Mouse (Mus musculus): ENCODE results near the gene Tspan9.
A peak's percentile ranks its signal among the peaks of the same experiment; 100 is the strongest.

The Tspan9 gene

GRCm38 (mm10) chr6:128103874-128104273, 39.5 kb downstream of the Tspan9 start:
- DNase-seq (ENCODE audit: low spot score in 2 of 2) = no peak

DNA sequence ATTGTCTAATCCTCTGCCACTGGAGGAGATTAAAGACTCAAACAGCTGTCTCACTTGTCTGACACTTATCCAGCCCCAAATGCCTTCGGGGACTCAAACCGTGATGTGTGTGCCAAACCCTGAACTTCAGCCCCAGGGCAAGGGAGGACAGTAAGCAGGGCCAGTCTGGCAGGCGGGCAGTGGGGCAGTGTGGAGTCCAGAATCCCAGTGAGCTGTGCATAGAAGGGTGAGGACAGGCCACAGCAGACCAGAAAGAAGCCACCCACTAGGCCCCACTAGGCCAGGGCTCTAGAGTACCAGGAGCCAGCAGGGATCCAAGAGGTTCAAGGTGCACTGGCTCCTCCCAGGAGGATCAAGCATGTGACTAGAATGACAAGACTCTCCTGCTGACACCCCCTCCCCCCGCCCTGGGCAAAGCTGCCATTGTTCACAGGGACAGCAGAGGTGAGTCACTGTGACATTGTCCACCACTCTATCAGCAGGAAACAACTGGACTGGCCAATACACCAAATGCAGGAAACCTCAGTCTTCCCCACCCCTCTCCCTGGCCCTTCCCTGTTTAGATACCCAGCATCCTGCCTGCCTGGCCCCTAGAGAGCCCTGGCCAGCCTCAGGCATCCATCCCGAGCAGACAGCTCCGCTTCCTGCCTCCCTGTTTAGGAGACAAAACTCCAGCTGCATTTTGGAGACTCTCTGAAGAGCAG, 40.9 kb downstream of the Tspan9 start:
- no peak for DNase-seq (ENCODE audit: low spot score in 2 of 2)

DNA sequence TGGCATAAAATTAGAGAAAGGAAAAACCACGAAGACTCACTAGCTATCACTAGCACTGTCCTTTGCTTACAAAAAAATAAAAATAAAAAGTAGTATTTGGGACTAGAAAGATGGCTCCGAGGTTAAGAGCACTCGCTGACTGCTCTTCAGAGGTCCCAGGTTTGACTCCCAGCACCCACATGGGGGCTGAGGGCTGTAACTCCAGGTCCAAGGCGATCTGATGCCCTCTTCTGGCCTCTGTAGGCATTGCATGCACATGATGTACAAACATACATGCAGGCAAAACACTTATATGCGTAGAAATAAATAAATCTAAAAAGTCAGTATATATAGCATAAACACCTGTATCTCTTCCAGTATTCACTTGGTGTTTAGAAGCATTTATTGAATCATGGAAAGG, 43.5 kb downstream of the Tspan9 start:
- DNase-seq (ENCODE audit: low spot score in 2 of 2) = no peak

DNA sequence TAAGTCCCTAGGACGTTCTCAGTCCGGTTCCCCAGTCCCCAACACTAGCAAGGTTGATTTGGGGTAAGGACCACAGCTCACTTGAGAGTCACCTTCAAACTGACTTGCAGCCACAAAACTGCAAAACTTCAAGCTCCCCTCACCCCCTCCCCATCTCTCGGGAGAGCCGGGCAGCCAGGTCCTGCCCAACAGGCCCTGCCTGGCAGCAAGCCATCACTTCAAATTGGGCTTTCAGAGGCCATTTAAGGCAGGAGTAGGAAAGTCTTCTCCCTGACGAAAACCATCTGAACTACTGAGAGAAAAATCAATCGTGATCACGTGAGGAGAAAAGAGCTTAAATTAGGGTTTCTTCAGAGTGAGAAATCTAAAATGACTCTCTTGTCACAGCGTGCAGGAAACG, 44.2 kb downstream of the Tspan9 start:
- DNase-seq (ENCODE audit: low spot score in 2 of 2) = no peak

- no peak for DNase-seq (ENCODE audit: low spot score in 2 of 2)
These were observed 46.9 kb downstream of the Tspan9 start for GRCm38 (mm10) chr6:128096521-128096920.

GRCm38 (mm10) chr6:128095906-128096305, 47.5 kb downstream of the Tspan9 start:
- DNase-seq (ENCODE audit: low spot score in 2 of 2) = no peak

DNA sequence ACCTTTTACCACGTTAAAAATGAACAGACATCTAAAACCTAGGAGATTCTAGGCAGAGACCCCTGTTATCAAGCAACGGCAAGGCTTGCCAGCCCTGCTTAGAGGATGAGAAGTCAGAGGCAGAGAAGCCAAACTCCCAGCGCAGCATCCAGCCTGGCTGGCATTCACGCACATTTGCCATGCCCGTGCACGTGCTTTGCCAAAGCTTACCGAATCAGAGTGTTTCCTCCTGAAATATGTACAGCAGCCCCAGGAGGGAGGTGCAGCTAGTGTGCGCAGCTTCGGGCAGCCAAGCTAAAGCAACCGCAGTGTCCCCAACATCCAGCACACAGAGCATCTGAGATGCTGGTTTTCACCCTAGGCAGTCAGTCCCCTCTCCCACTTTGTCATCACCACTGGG, 48.3 kb downstream of the Tspan9 start:
- no peak for DNase-seq (ENCODE audit: low spot score in 2 of 2)

DNA sequence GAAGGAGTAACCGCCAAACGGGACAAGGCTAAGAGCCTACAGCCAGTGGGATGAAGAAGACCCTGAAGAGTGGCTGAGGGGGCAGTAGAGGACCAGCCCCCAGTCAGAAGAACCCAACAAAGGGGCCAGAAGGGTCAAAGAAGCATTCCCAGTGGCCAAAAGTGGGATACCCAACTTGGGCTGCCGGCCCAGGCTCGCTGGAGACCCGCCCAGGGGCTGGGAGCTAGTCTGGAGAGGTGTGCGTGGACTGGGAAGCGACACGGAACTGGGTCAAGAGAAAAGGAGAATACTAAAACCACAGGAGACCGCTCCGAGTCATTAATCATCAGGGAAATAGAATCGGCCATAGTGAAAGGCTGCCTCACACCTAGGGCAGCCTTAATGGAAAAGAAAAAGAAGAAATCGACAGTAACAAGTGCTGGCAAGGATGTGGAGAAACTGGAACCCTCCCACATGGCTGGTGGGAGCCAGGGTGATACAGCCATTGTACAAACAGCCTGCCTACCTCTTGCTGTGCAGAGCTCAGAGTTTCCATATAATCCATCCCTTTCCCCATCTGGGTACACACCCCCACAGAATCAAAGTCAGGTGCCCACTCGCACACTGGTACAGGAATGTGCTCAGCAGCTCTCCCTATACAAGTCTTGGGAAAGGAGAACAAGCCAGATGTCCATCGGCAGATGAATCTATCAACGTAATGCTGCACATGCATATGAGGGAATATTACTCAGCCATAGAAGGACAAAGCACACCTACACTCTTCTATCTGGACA, 49.4 kb downstream of the Tspan9 start:
- DNase-seq (ENCODE audit: low spot score in 2 of 2) = no peak

DNA sequence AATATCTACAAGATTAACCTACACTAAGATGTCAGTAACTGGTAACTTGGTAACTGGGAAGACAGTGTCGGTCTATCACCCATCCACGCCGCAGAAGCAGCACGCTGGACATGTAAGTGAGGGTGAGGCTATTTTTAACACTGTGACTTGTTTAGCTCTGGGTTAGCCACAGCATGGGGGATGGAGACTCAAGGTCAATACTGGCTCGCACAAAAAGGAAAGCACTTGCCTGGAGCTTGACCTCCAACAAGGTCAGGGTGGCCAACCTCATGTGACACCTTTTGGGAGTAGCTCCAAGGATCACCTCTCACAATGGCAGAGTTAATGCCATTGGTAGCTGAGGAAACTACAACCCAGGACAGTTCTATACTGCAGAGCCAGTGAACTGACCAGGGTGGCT, 50.8 kb downstream of the Tspan9 start:
- no peak for DNase-seq (ENCODE audit: low spot score in 2 of 2)

GRCm38 (mm10) chr6:128091833-128092166, 51.6 kb downstream of the Tspan9 start:
- no peak for DNase-seq (ENCODE audit: low spot score in 2 of 2)

GRCm38 (mm10) chr6:128090985-128091832, 52.2 kb downstream of the Tspan9 start:
- DNase-seq (ENCODE audit: low spot score in 2 of 2) = peak in 1 of 2 experiments; percentile 63

GRCm38 (mm10) chr6:128089770-128090702, 53.4 kb downstream of the Tspan9 start:
- peak in 1 of 2 experiments; percentile 60 for DNase-seq (ENCODE audit: low spot score in 2 of 2)

- DNase-seq (ENCODE audit: low spot score in 2 of 2) = no peak
These were observed 54.5 kb downstream of the Tspan9 start for GRCm38 (mm10) chr6:128088746-128089523.

DNA sequence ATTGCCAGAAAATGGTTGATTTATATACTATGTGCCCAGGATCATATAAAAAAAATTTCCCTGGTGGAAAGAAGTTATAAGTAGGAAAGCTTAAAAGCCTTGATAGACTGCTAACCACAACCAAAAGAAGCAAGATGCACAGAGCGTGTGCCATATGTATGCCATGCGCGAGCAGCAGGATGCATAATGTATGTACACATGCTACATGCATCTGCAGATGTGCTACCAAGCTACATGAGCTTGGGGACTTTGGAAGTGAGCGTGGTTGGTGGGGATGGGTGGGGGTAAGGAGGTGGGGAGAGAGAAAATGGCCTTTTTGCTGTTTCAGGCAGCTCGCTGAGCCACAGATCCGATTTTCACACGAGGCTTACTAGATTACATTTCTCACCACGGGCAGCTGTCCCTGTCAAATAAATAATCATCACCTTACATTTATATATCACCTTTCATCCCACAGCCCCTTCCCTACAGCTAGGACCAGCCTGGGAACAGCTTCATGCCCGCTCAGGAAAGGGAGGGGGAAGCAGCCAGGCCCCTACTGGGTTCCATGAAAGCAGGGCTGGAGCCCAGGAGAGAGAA, 57.8 kb downstream of the Tspan9 start:
- no peak for DNase-seq (ENCODE audit: low spot score in 2 of 2)

GRCm38 (mm10) chr6:128083305-128083704, 60.1 kb downstream of the Tspan9 start:
- no peak for DNase-seq (ENCODE audit: low spot score in 2 of 2)

- DNase-seq (ENCODE audit: low spot score in 2 of 2) = no peak
These were observed 61.6 kb downstream of the Tspan9 start for GRCm38 (mm10) chr6:128081781-128082180.

- no peak for DNase-seq (ENCODE audit: low spot score in 2 of 2)
These were observed 62.1 kb downstream of the Tspan9 start for GRCm38 (mm10) chr6:128081293-128081692.

DNA sequence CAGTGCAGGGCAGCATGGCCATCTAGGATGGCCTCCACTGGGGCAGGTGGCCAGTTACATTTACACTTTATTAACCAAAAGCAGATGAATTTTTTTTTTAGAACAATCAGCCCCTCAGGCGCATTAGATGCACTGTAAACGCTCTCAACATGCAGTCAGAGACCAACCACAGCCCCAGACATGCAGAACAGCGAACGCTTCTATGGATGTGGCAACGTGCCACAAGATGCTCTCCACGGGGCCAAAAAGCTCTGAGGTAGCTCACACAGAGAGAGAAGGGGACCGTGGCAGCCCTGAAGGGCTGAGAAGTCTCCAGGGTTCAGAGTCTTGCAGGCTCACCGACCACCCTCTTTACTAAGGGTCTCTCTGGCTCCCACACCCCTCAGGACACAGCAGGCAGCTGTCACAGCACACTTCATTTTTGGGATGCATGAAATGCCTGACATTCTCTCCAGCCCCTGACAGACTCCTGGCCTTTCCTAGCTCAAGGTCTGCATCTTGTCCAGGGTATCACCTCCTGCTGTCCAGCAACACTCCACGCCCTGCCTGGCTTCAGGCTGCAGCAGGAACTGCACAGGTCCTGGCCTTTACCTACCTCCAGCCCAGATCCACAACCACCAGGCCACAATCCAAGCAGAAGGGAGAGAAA, 63.7 kb downstream of the Tspan9 start:
- DNase-seq (ENCODE audit: low spot score in 2 of 2) = no peak

DNA sequence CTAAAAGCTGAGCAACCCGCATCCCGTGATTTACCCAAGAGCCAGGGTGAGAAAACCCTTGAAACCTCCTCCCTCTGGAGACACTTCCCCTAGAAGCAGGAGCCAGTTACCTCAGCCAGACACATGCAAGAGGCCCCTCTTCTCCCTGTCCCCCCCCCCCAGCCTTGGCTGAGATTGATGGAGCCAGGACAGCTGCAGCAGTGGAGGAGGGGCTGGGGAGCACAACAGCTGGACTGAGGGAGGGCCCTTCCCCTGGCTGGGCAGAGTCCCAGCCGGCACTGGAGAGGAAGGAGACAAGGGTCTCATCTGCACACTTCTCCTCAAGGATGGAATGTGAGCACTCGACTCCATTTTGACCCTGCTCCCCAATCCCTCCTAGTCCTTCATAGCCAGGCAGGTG, 64.9 kb downstream of the Tspan9 start:
- DNase-seq (ENCODE audit: low spot score in 2 of 2) = no peak
